ENCODE assay signal across 8 mouse cellular contexts in genomic region chr11:102249351-102250090, GRCm38 (mm10). TPM values are rescaled to one million over a fixed set of nuclear protein-coding genes. Genes with fewer than 3 reads are reported as not detected.
DNase-seq lines count a peak whose midpoint lies in the region; ATAC-seq lines count a peak whose summit lies in the region.

No protein-coding gene starts in this region.

- no peaks in the 10 kb centered on the region for H3K27me3 ChIP-seq in heart, embryonic 13.5 days (replicated peaks)
- H3K27me3 ChIP-seq in hindbrain, embryonic 15.5 days: no peaks in the 10 kb centered on the region
- no peaks in the 10 kb centered on the region for H3K27me3 ChIP-seq in midbrain, embryonic 13.5 days

- H3K9ac ChIP-seq in heart, embryonic 13.5 days: peak overlapping the region; percentile 89
- no peak overlapping the region for H3K9ac ChIP-seq in hindbrain, embryonic 15.5 days
- peak overlapping the region; percentile 58 for H3K9ac ChIP-seq in midbrain, embryonic 13.5 days (replicated peaks)

- ATAC-seq in heart, embryonic 13.5 days (ENCODE audit: extremely low read depth, insufficient number of reproducible peaks, low FRiP score, low TSS enrichment): no peak
- no peak for ATAC-seq in hindbrain, embryonic 15.5 days (ENCODE audit: low FRiP score, low read depth)
- ATAC-seq in midbrain, embryonic 13.5 days: no peak
- ATAC-seq in frontal cortex, adult (ENCODE audit: low TSS enrichment): no peak

- peaks cover 21% of the 10 kb centered on the region for H3K36me3 ChIP-seq in heart, embryonic 13.5 days
- no peaks in the 10 kb centered on the region for H3K36me3 ChIP-seq in hindbrain, embryonic 15.5 days
- no peaks in the 10 kb centered on the region for H3K36me3 ChIP-seq in midbrain, embryonic 13.5 days

- no peak for DNase-seq in heart, postnatal 36 days
- peak; percentile 88 for DNase-seq in ZHBTc4 (ENCODE audit: low read depth, low spot score)
- no peak for DNase-seq in cerebellum, adult 9-10 months
- no peak for DNase-seq in thymus, postnatal 14 days

- H3K27ac ChIP-seq in heart, embryonic 13.5 days (replicated peaks): no peak overlapping the region; the same call in 1 of the 2 replicates
- H3K27ac ChIP-seq in hindbrain, embryonic 15.5 days (replicated peaks): no peak overlapping the region
- H3K27ac ChIP-seq in midbrain, embryonic 13.5 days: no peak overlapping the region

- WGBS in heart, embryonic 13.5 days: 13% methylated on average over 9 of the region's 9 CpGs
- WGBS in hindbrain, embryonic 15.5 days: 12% methylated on average over 9 of the region's 9 CpGs
- WGBS in midbrain, embryonic 13.5 days: 10% methylated on average over 9 of the region's 9 CpGs

- H3K4me1 ChIP-seq in heart, embryonic 13.5 days: peaks cover 36% of the 10 kb centered on the region
- peaks cover 21% of the 10 kb centered on the region for H3K4me1 ChIP-seq in hindbrain, embryonic 15.5 days (replicated peaks)
- peaks cover 27% of the 10 kb centered on the region for H3K4me1 ChIP-seq in midbrain, embryonic 13.5 days (replicated peaks)

- H3K4me3 ChIP-seq in heart, embryonic 13.5 days: peak overlapping the region; percentile 76
- peak overlapping the region; percentile 45 for H3K4me3 ChIP-seq in hindbrain, embryonic 15.5 days
- H3K4me3 ChIP-seq in midbrain, embryonic 13.5 days (replicated peaks): peak overlapping the region; percentile 49

- H3K9me3 ChIP-seq in heart, embryonic 13.5 days: no peaks in the 10 kb centered on the region
- H3K9me3 ChIP-seq in hindbrain, embryonic 15.5 days: no peaks in the 10 kb centered on the region
- no peaks in the 10 kb centered on the region for H3K9me3 ChIP-seq in midbrain, embryonic 13.5 days

- H3K4me2 ChIP-seq in heart, embryonic 13.5 days: peak overlapping the region; percentile 89
- peak overlapping the region; percentile 86 for H3K4me2 ChIP-seq in hindbrain, embryonic 15.5 days
- H3K4me2 ChIP-seq in midbrain, embryonic 13.5 days (replicated peaks): peak overlapping the region; percentile 79

- intact Hi-C loops in heart, postnatal 36 days (cut with DNase I): loop anchor here (2.0 to 5.0 kb wide), 2 partner anchors 19 to 47 kb away; partner anchors contain the start of gene Hdac5

RNA-seq across cellular contexts. Expression of gene BC030867, which starts 0.8 kb away (rescaled TPM):
- polyA plus RNA-seq in heart, embryonic 13.5 days (2015; fragmentation: Nextera tagmentation; extraction: Ambion mirVana): 12.3 and 13.5 TPM in 2 replicates
- total RNA-seq in heart, postnatal 36 days (2021): under 1 TPM; 0.14 to 0.25 TPM
- 3.3 and 3.4 TPM in 2 replicates for polyA plus RNA-seq in hindbrain, embryonic 15.5 days (2015; fragmentation: Nextera tagmentation; extraction: Ambion mirVana)
- 4.6 and 5.6 TPM in 2 replicates for polyA plus RNA-seq in midbrain, embryonic 13.5 days (2015; fragmentation: Nextera tagmentation; extraction: Ambion mirVana)

RNA-seq across cellular contexts. Expression of gene Asb16, which starts 19.0 kb away (rescaled TPM):
- 0.09 TPM in 1 of 2 replicates, not detected in the other for polyA plus RNA-seq in heart, embryonic 13.5 days (2015; fragmentation: Nextera tagmentation; extraction: Ambion mirVana)
- 1 to 10 TPM in 1 of 2 experiments, under 1 TPM in 1; 0.73 to 1.1 TPM for total RNA-seq in heart, postnatal 36 days (2021)
- 0.10 and 0.13 TPM in 2 replicates for polyA plus RNA-seq in hindbrain, embryonic 15.5 days (2015; fragmentation: Nextera tagmentation; extraction: Ambion mirVana)
- not detected in 2 replicates for polyA plus RNA-seq in midbrain, embryonic 13.5 days (2015; fragmentation: Nextera tagmentation; extraction: Ambion mirVana)

RNA-seq across cellular contexts. Expression of gene Hdac5, which starts 19.6 kb away (rescaled TPM):
- polyA plus RNA-seq in heart, embryonic 13.5 days (2015; fragmentation: Nextera tagmentation; extraction: Ambion mirVana): 82.9 and 89.4 TPM in 2 replicates
- total RNA-seq in heart, postnatal 36 days (2021): 100 to 1,000 TPM; 141 to 143 TPM
- 82.7 and 84.9 TPM in 2 replicates for polyA plus RNA-seq in hindbrain, embryonic 15.5 days (2015; fragmentation: Nextera tagmentation; extraction: Ambion mirVana)
- polyA plus RNA-seq in midbrain, embryonic 13.5 days (2015; fragmentation: Nextera tagmentation; extraction: Ambion mirVana): 80.5 and 106 TPM in 2 replicates

RNA-seq across cellular contexts. Expression of gene Tmub2, which starts 35.2 kb away (rescaled TPM):
- polyA plus RNA-seq in heart, embryonic 13.5 days (2015; fragmentation: Nextera tagmentation; extraction: Ambion mirVana): 36.8 and 41.2 TPM in 2 replicates
- total RNA-seq in heart, postnatal 36 days (2021): 10 to 100 TPM; 25.2 to 26.7 TPM
- 80.4 and 83.3 TPM in 2 replicates for polyA plus RNA-seq in hindbrain, embryonic 15.5 days (2015; fragmentation: Nextera tagmentation; extraction: Ambion mirVana)
- 79.0 and 83.4 TPM in 2 replicates for polyA plus RNA-seq in midbrain, embryonic 13.5 days (2015; fragmentation: Nextera tagmentation; extraction: Ambion mirVana)

RNA-seq across cellular contexts. Expression of gene Atxn7l3, which starts 46.9 kb away (rescaled TPM):
- 8.5 and 9.2 TPM in 2 replicates for polyA plus RNA-seq in heart, embryonic 13.5 days (2015; fragmentation: Nextera tagmentation; extraction: Ambion mirVana)
- 10 to 100 TPM; 22.9 to 24.2 TPM for total RNA-seq in heart, postnatal 36 days (2021)
- polyA plus RNA-seq in hindbrain, embryonic 15.5 days (2015; fragmentation: Nextera tagmentation; extraction: Ambion mirVana): 30.2 and 31.4 TPM in 2 replicates
- polyA plus RNA-seq in midbrain, embryonic 13.5 days (2015; fragmentation: Nextera tagmentation; extraction: Ambion mirVana): 28.4 and 30.1 TPM in 2 replicates
